Mouse (Mus musculus) CH12.LX (cell line): Measurements from ENCODE around the gene Cyp2g1. TPM values are rescaled to one million over a fixed set of nuclear protein-coding genes. Genes with fewer than 3 reads are reported as not detected.
"Not testable (repeated sequence)": the region's sequence is repeated elsewhere in the genome, so short reads cannot be mapped to it uniquely, and the experiment has no call there.

Experiments
- DNase-seq: peaks from one replicate; pipeline ENCODE4 v3.0.0-alpha.2; 2013; ENCODE audit errors: extremely low read depth
- H3K27ac ChIP-seq: 2 replicates; pipeline ENCODE4 v1.5.1; 2012; ENCODE audit warnings: low read depth, mild to moderate bottlenecking, control low read depth, moderate library complexity; ENCODE audit not compliant: insufficient read depth
- H3K27me3 ChIP-seq: replicated peaks from 2 replicates; pipeline ENCODE3; 2012; ENCODE audit warnings: inconsistent platforms
- H3K36me3 ChIP-seq, 2 experiments: replicated peaks in 1 of 2; 2 replicates each; pipeline versions ENCODE3 to v1.6.1; 2012; ENCODE audit warnings: inconsistent platforms in 1 of 2, low read length in 1 of 2, mild to moderate bottlenecking in 1 of 2, mixed read lengths in 1 of 2, moderate library complexity in 1 of 2; ENCODE audit not compliant: control insufficient read depth in 1 of 2, insufficient read depth in 1 of 2
- H3K4me1 ChIP-seq, 2 experiments: 2 replicates each; pipeline ENCODE4 v1.6.1; 2012; ENCODE audit warnings: inconsistent platforms in 1 of 2, moderate library complexity in 1 of 2; ENCODE audit not compliant: insufficient read depth in 2 of 2, control insufficient read depth in 1 of 2
- H3K4me2 ChIP-seq: 2 replicates; pipeline ENCODE4 v1.6.1; 2012; ENCODE audit warnings: low read depth, mild to moderate bottlenecking, control low read depth; ENCODE audit not compliant: poor library complexity, insufficient read depth, severe bottlenecking
- H3K4me3 ChIP-seq, 3 experiments: fragments of 150-350 bp in 1 of 3; sonication (generic) in 1 of 3; replicated peaks in 1 of 3; 2 replicates each; pipeline versions ENCODE3 to v1.5.1; 2011 to 2012; ENCODE audit warnings: low read depth in 2 of 3, low read length in 2 of 3, mild to moderate bottlenecking in 2 of 3, moderate library complexity in 2 of 3, control low read depth in 1 of 3, improper control_type of control experiment in 1 of 3, inconsistent platforms in 1 of 3, mixed read lengths in 1 of 3; ENCODE audit not compliant: poor library complexity in 1 of 3
- H3K79me2 ChIP-seq: replicated peaks from 2 replicates; pipeline ENCODE4 v1.6.1; 2012; ENCODE audit warnings: mild to moderate bottlenecking, moderate library complexity; ENCODE audit not compliant: control insufficient read depth, poor library complexity, insufficient read depth, severe bottlenecking; ENCODE audit errors: extremely low read depth
- H3K9ac ChIP-seq: 2 replicates; pipeline ENCODE4 v1.6.1; 2012; ENCODE audit warnings: low read depth, mild to moderate bottlenecking, control low read depth, moderate library complexity; ENCODE audit not compliant: insufficient read depth
- H3K9me3 ChIP-seq: replicated peaks from 2 replicates; pipeline ENCODE3; 2012; ENCODE audit warnings: low read length, inconsistent platforms, mixed read lengths
- BHLHE40 ChIP-seq: IDR thresholded peaks from 2 replicates; pipeline ENCODE4 v1.6.1; 2011; ENCODE audit warnings: mild to moderate bottlenecking, low read depth, low read length, improper control_type of control experiment
- E2F4 ChIP-seq: IDR thresholded peaks from 2 replicates; pipeline ENCODE4 v1.6.1; 2011; ENCODE audit warnings: low read depth, low read length, improper control_type of control experiment; ENCODE audit not compliant: insufficient replicate concordance
- EP300 ChIP-seq: IDR thresholded peaks from 2 replicates; pipeline ENCODE4 v1.6.1; 2011; ENCODE audit warnings: low read length, improper control_type of control experiment
- HCFC1 ChIP-seq: IDR thresholded peaks from 2 replicates; pipeline ENCODE4 v1.6.1; 2012; ENCODE audit warnings: low read depth, mild to moderate bottlenecking, inconsistent platforms, low read length, improper control_type of control experiment
- IRF4 ChIP-seq: IDR thresholded peaks from 2 replicates; pipeline ENCODE4 v1.6.1; 2014; ENCODE audit warnings: low read depth, mild to moderate bottlenecking, inconsistent platforms, low read length, improper control_type of control experiment
- JUN ChIP-seq: IDR thresholded peaks from 2 replicates; pipeline ENCODE4 v1.6.1; 2011; ENCODE audit warnings: low read depth, mild to moderate bottlenecking, low read length, improper control_type of control experiment, moderate library complexity; ENCODE audit not compliant: insufficient read depth
- MAFK ChIP-seq: IDR thresholded peaks from 2 replicates; pipeline ENCODE4 v1.6.1; 2011; ENCODE audit warnings: low read length, improper control_type of control experiment; ENCODE audit not compliant: insufficient replicate concordance
- MAX ChIP-seq: IDR thresholded peaks from 2 replicates; pipeline ENCODE4 v1.6.1; 2011; ENCODE audit warnings: low read length, improper control_type of control experiment
- MAZ ChIP-seq: IDR thresholded peaks from 2 replicates; pipeline ENCODE4 v1.6.1; 2012; ENCODE audit warnings: low read depth, mild to moderate bottlenecking, inconsistent platforms, low read length, improper control_type of control experiment, moderate library complexity
- MYC ChIP-seq: IDR thresholded peaks from 2 replicates; pipeline ENCODE4 v1.6.1; 2011; ENCODE audit warnings: low read depth, mild to moderate bottlenecking, improper control_type of control experiment, low read length
- POLR2A ChIP-seq: IDR thresholded peaks from 2 replicates; pipeline ENCODE4 v1.6.1; 2011; ENCODE audit warnings: low read depth, mild to moderate bottlenecking, improper control_type of control experiment, low read length
- RCOR1 ChIP-seq: conservative IDR thresholded peaks from 2 replicates; pipeline ENCODE4 v1.6.1; 2012; ENCODE audit warnings: low read depth, mild to moderate bottlenecking, inconsistent platforms, low read length, improper control_type of control experiment
- SIN3A ChIP-seq: IDR thresholded peaks from 2 replicates; pipeline ENCODE4 v1.6.1; 2012; ENCODE audit warnings: low read length, improper control_type of control experiment, inconsistent platforms
- SMC3 ChIP-seq: IDR thresholded peaks from 2 replicates; pipeline ENCODE4 v1.6.1; 2011; ENCODE audit warnings: low read depth, low read length, improper control_type of control experiment
- TBP ChIP-seq: conservative IDR thresholded peaks from 2 replicates; pipeline ENCODE4 v1.6.1; 2011; ENCODE audit warnings: low read depth, low read length, improper control_type of control experiment
- TCF12 ChIP-seq: IDR thresholded peaks from 2 replicates; pipeline ENCODE4 v1.6.1; 2014; ENCODE audit warnings: low read depth, mild to moderate bottlenecking, inconsistent platforms, low read length, improper control_type of control experiment
- UBTF ChIP-seq: IDR thresholded peaks from 2 replicates; pipeline ENCODE4 v1.6.1; 2012; ENCODE audit warnings: low read depth, mild to moderate bottlenecking, inconsistent platforms, low read length, improper control_type of control experiment, moderate library complexity
- ZNF384 ChIP-seq: IDR thresholded peaks from 2 replicates; pipeline ENCODE4 v1.6.1; 2012; ENCODE audit warnings: low read depth, low read length, improper control_type of control experiment, inconsistent platforms
- dilution Hi-C: fragments of 300-500 bp; cut with MboI; formaldehyde crosslinking; loops from 2 replicates; pipeline ENCODE4 v1.14.3; 2020; ENCODE audit warnings: low sequenced_read_pairs; ENCODE audit not compliant: extremely low pct_unique_long_range_greater_than_20kb, extremely low pct_ligation_motif_present
- in situ Hi-C: fragments of 300-500 bp; cut with MboI; formaldehyde crosslinking; loops from 3 replicates; pipeline ENCODE4 v1.14.3; 2019; ENCODE audit warnings: low sequenced_read_pairs, low pct_ligation_motif_present, low pct_unique_long_range_greater_than_20kb, mixed read lengths
- polyA plus RNA-seq: library from polyadenylated mRNA; unstranded; fragments of >175 nt; gene quantifications from 2 replicates; pipeline ENCODE4 v1.2.1, GENCODE M21; 2012; ENCODE audit warnings: low read depth; ENCODE audit not compliant: insufficient read length
- total RNA-seq, 2 experiments: library from RNA; depleted of rRNA; stranded (reverse); fragments of 300-350 nt in 1 of 2; fragments of >200 nt in 1 of 2; gene quantifications; 2 replicates each; pipeline ENCODE4 v1.2.3; 2012 to 2014

Cyp2g1 gene
- total and polyA plus RNA-seq, 3 experiments = 0.34 TPM; not detected in 2

GRCm38 (mm10) chr7:26780998-26781766, 27.5 kb upstream of the Cyp2g1 start:
- no peaks in the 10 kb centered on the region for H3K9me3 ChIP-seq
- dilution Hi-C loops = no loop called here
- H3K4me2 ChIP-seq = peak overlapping the region; percentile 92

GRCm38 (mm10) chr7:26781767-26782131, 26.9 kb upstream of the Cyp2g1 start:
- in situ Hi-C loops = no loop called here
- no peak overlapping the region for H3K27ac ChIP-seq
- H3K9me3 ChIP-seq = no peaks in the 10 kb centered on the region
- H3K4me3 ChIP-seq = peak overlapping the region in 1 of 3 experiments; percentile 25
- H3K4me2 ChIP-seq = peak overlapping the region; percentile 92; the same call in 1 of the 2 replicates
- H3K27me3 ChIP-seq = peaks cover 2% of the 10 kb centered on the region
- dilution Hi-C loops = no loop called here
- TF ChIP-seq RCOR1 = no peak
- 0 out of 2 replicates have a peak, but pooled peaks have one; percentile 16 for TF ChIP-seq ZNF384
- TF ChIP-seq, all 38 proteins: peak for 1
- H3K36me3 ChIP-seq = no peaks in the 10 kb centered on the region
- H3K4me1 ChIP-seq = peaks cover 37 to 51% of the 10 kb centered on the region in 2 experiments
- DNase-seq = no peak
- peaks cover 5% of the 10 kb centered on the region; the same call in 1 of the 2 replicates for H3K79me2 ChIP-seq
- no peak overlapping the region for H3K9ac ChIP-seq

More at GRCm38 (mm10) chr7:26780998-26781766, 27.5 kb upstream of the Cyp2g1 start:
- Histone ChIP-seq H3K36me3 (no peaks in the 10 kb centered on the region), H3K4me3 (no peak overlapping the region), H3K27me3 (peaks cover 2% of the 10 kb centered on the region), H3K4me1 (peaks cover 39 to 54% of the 10 kb centered on the region in 2 experiments), H3K27ac (peak overlapping the region; percentile 74; the same call in 1 of the 2 replicates), H3K9ac (peak overlapping the region; percentile 21; the same call in 1 of the 2 replicates), H3K79me2 (peaks cover 5% of the 10 kb centered on the region; the same call in 1 of the 2 replicates)
- DNase-seq = peak; percentile 51
- in situ Hi-C loops = no loop called here
- TF ChIP-seq TCF12 (no peak), EP300 (peak; percentile 13)

GRCm38 (mm10) chr7:26783163-26783562, 25.5 kb upstream of the Cyp2g1 start:
- no peak overlapping the region for H3K4me2 ChIP-seq
- dilution Hi-C loops (no loop called here), in situ Hi-C loops (no loop called here)
- peaks cover 2% of the 10 kb centered on the region for H3K27me3 ChIP-seq
- no peak overlapping the region for H3K27ac ChIP-seq
- TF ChIP-seq JUN (no peak), MAZ (no peak), MYC (no peak), UBTF (no peak), E2F4 (no peak), ZNF384 (no peak), TCF12 (no peak), SMC3 (no peak), TBP (no peak), MAX (no peak), IRF4 (no peak), POLR2A (no peak), RCOR1 (no peak), BHLHE40 (no peak), MAFK (no peak), SIN3A (no peak), HCFC1 (no peak), EP300 (no peak)
- H3K9ac ChIP-seq = no peak overlapping the region
- peaks cover 5% of the 10 kb centered on the region; the same call in 1 of the 2 replicates for H3K79me2 ChIP-seq
- peaks cover 41 to 59% of the 10 kb centered on the region in 2 experiments for H3K4me1 ChIP-seq
- H3K36me3 ChIP-seq = no peaks in the 10 kb centered on the region
- H3K9me3 ChIP-seq = no peaks in the 10 kb centered on the region
- DNase-seq = no peak
- H3K4me3 ChIP-seq = no peak overlapping the region

- H3K27me3 ChIP-seq, H3K4me3 ChIP-seq, DNase-seq, in situ Hi-C loops, H3K9ac ChIP-seq, dilution Hi-C loops, H3K79me2 ChIP-seq, H3K27ac ChIP-seq, H3K36me3 ChIP-seq, H3K4me2 ChIP-seq, H3K9me3 ChIP-seq: not testable (repeated sequence)
- H3K4me1 ChIP-seq = peaks cover 39 to 56% of the 10 kb centered on the region in 2 experiments
Observed at GRCm38 (mm10) chr7:26786013-26786412, 22.7 kb upstream of the Cyp2g1 start.
